Mouse (Mus musculus) mouse embryonic stem cell (cell line): ENCODE data around the gene Pdcd2l.
"Not testable (repeated sequence)": the region's sequence is repeated elsewhere in the genome, so short reads cannot be mapped to it uniquely, and the experiment has no call there.

Experiments
- in situ Hi-C, 2 experiments: fragments of 300-500 bp; cut with MboI; formaldehyde crosslinking; loops; 1 replicate in 1 of 2; 3 replicates in 1 of 2; pipeline ENCODE4 v1.14.3; 2019 to 2020; ENCODE audit warnings: low sequenced_read_pairs in 2 of 2, low pct_unique_long_range_greater_than_20kb in 1 of 2, mixed read lengths in 1 of 2; ENCODE audit not compliant: unreplicated experiment in 1 of 2

Pdcd2l gene

DNA sequence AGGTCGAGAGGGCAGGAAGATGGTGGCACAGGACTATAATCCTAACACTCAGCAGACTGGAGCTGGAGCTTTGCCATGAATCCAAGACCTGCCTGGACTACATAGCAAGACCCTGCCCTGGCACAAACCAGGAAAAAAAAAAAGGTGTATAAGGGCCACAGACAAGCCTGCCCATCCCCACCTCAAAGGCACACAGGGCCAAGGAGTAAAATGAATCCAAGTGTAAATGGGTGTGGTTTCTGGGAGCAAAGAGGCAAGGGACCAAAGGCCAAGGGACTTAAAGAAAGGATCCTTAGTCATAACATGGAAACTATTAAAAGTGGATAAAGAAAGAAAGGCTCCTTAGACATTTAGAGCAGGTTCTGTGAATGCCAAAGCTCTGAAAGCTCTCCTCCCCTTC is 22.0 kb upstream of the Pdcd2l start:
- in situ Hi-C loops: no loop called here

DNA sequence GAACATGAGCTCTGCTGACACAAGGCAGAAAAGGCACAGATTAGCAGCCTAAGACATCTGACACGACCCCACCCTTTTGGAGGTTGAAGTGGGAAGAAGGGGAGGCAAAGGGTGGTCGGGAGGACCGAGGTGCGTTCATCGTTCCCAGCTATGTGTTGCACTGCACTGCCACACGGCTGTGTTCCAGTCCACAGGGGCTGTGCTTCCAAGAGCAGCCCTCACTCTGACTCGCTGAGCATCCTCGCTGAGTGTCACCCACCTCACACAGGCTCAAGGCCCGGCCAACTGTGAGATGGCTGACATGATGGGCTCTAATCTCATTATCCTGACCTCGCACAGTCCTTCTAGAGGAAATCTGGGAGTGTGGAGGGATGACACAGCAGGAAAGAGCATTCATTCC is 20.0 kb upstream of the Pdcd2l start:
- in situ Hi-C loops: no loop called here

DNA sequence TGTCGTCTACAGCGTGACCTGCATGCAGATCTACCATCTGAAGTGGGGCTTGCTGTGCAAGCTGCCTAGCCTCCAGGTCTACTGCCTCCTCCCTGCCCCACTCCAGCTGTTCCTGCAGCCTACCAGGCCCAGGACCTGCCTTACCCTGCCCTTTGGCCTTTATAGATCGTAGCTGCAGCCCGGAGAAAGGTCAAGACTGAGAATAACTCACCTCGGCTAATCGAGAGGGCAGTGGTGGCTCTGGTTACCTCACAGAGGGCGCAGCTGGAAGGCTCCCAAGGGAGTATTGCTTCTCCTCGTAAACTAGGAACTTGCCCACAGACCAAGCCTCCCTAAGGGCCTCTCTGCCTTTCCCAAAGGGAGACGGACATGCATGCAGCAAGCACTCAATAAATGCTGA is 19.0 kb upstream of the Pdcd2l start:
- in situ Hi-C loops: no loop called here

DNA sequence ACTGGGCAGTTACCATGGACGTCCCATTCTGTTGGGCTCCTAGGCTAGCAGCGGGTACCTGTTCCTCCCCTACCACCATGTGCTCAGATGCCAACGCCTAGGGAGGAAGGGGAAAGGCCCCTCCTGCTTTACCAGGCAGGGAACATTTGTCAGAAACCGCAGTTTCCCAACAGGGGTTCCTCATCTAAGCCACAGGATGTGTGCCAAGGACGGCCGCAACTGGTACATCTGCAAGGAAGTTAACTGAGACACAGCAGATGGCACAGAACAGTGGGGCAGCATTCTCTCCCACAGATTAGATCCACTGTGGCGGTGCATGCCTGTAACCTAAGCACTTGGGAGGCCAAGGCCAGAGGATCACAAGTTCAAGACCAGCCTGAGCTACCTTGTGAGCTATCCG is 18.2 kb upstream of the Pdcd2l start:
- in situ Hi-C loops: loop anchor here in 1 of 2 experiments (5.0 kb wide), 1 partner anchor 57 kb away; no protein-coding TSS in a partner anchor

DNA sequence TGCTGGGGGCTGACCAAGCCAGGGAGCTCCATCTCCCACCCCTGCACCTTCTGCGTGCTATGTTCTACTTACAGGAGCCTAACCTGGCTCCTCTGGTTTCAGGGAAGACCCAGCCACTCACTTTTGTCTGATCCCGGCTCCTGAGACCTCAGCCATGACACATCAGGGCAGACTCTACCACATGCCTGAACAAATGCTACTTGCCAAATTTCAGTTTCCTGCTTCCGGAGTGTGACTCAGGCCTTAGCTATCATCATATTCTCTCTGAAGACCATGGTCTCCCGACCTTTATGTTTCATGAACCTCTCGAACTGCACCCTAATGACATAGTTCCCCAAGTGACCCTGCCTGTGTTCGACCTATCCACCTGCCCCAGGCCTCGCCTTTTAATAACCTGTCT is 16.8 kb upstream of the Pdcd2l start:
- in situ Hi-C loops: loop anchor here in 1 of 2 experiments (5.0 kb wide), 1 partner anchor 56 kb away; no protein-coding TSS in a partner anchor

DNA sequence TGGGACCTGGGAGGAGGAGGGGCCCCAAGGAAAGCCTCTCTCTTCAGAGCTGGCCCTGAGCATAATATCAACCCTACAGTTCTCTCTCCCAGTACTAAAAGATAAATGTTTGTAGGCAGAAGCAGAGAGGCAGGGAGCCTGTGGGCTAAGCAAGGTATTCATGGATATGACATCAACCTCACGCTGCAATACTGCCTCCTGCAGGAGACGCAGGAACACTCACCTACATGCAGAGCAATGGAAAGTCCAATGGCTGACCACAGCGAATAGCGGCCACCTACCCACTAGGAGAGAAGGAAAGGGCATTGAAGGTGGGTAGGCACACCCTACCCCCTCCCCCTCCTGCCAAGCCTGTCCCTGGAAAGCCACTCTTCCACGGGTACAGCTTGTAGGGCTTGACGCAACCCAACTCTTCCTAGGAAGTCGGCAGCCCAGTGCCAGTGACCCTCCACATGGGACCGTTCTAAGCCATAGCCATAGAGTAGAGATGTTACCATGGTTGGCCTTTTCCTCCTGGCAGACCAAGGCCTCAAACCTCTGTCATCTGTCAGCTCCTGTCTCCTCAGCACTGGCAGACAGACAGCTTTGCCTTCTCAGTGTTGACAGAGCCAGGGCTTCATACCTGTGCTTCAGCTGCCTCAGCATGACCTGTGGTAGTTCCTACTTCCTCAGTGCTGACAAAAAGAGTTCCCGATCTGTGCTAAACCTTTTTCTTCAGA is 11.7 kb upstream of the Pdcd2l start:
- in situ Hi-C loops: no loop called here

DNA sequence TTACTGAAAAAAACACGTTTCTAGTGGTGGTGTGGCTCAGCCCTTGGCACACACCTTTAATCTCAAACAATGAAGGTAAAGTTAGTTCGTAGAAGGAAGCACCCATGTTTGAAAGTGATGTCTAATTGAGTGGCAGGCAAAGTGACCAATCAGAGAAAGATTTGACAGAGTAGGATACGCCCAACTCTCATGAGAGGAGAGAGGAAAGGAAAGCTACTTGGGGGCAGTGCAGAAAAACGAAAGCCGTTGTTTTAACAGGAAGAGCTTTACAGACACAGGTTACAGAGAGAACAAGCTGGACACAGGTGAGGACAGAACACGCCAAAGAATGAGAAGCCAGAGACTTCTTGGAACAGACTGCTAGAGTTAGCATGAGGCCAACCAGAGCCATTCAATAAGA is 9.9 kb upstream of the Pdcd2l start:
- in situ Hi-C loops: no loop called here

DNA sequence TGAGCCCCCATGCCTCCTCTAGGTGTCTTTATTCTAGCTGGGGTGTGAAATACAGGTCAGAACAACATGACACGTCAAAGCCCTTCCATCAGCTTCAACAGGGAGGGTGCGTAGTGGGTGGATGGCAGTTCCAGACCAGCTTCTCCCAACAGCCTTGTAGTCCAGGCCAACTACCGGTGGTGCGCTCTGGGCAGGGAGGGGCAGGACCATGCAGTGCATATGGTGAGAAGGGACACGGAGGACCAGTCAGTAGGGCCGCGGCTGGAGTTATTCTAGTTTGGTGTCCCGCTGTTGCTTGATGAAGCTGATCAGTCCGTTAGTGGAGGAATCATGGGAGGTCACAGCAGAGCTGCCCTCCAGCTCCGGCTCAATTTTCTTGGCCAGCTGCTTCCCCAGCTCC is 5.7 kb upstream of the Pdcd2l start:
- in situ Hi-C loops: not testable (repeated sequence)

DNA sequence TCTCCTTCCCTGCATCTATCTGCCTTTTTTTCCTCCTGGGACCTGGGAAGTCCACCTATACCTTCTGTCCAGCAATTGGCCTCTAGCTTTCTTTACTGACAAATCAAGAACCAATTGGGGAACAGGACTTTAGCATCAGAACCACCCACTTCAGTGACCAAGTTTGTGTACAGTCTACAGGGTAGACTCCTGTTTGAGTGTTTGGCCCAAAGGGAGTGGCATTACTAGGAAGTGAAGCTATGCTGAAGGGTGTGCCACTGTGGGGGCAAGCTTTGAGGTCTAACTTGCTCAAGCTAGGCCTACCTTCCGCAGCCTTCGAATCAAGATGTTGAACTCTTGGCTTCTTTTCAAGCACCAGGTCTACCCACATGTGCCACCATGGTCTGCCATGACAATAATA is 4.4 kb upstream of the Pdcd2l start:
- in situ Hi-C loops: no loop called here

DNA sequence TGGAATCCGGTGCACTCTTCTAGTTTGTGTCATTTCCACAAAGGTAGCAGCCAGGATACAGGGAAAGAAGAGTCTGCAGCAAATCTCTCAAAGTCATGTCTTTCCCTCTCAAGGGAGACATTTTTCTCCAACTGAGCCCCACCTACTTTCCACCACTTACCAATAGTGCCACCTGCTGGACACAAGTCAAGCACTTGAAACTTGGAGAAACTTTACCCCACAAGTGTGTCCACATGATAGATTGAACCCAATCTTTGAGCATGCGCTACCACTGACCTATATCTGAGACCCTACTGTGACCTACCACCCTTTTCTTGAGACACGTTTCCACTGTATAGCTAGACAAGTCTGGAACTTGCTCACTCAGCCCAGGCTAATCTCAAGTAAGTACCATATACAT is 1.9 kb upstream of the Pdcd2l start:
- in situ Hi-C loops: no loop called here

DNA sequence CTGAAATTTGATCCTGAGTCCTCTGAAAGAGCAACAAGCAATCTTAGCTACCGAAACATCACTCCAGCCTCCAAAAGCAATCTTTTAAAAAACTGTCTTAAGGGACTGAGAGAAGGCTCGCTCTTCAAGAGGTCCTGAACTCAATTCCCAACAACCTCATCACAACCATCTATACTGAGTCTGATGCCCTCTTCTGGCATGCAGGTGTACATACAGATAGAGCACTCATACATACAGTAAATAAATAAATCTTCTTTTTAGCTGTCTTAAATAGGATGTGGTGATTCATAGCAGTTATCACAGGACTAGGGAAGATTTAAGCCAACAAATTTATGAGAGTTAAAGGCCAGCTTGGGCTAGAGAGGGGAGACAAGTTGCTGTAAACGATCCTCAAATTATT is 829 bp downstream of the Pdcd2l start:
- in situ Hi-C loops: no loop called here

DNA sequence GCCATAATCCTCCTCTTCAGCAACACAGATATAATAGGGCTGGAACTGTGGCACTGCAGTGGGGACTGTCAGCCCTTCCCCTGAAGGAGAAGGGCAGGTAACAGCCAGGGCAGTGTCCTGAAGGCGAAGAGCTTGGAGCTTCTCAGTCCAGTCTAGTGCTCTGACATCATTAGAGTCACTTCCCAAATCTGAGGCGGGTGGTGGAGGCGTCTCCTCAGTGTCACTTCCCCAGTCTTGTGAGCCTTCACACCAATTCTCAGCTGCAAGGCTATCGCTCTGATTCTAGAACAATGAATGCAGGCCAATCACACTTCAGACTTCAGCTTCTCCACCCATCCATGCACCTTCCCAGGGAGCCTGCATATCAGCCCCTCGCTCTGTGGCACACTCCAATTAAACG is 3.6 kb downstream of the Pdcd2l start:
- in situ Hi-C loops: no loop called here

DNA sequence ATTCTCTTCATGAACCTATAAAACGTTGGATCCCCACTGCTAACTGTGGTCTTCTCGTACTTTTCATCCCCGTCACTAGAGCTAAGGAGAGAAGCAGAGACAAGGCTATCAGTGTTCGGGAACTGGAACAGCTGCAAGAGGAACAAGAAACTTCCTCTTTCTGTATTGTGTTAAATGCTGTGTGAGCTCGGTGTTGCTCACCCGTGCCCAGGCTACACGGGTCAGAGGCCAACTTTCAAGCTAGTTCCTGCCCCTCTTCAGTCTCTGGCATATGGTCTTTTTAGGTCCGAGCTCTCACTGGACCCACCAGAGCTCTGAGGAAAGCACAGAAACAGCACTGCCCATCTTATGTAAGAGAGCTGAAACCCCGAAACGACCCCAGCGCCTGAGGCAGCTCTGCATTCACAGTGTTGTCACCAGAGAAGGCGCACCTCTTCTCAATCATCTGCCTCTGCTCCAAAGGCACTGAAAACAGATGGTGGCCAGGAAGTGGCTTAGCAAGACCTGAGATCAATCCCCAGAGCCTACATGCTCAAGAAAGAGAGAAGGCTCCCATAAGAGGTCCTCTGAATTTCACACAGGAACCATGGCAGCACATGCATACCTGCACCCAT is 7.0 kb downstream of the Pdcd2l start:
- in situ Hi-C loops: no loop called here

DNA sequence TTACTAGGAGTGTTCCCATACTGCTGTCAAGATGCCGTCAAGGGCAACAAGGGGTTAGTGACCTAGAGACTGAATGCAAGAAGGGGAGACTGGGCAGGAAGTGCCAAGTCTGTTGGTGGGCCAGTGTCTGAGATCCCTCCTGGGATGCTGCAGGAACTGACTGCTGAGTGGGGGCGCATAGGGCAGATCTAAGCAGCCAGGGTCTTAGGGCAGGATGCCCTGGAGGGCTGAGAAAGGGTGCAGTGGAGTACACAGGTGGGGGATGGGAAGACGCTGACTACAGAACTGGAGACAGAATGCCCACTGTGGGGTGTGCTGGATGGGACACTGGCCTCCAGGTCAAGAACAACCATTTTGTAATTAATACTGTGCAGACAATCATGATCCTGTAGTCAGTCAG is 12.7 kb downstream of the Pdcd2l start:
- in situ Hi-C loops: no loop called here

DNA sequence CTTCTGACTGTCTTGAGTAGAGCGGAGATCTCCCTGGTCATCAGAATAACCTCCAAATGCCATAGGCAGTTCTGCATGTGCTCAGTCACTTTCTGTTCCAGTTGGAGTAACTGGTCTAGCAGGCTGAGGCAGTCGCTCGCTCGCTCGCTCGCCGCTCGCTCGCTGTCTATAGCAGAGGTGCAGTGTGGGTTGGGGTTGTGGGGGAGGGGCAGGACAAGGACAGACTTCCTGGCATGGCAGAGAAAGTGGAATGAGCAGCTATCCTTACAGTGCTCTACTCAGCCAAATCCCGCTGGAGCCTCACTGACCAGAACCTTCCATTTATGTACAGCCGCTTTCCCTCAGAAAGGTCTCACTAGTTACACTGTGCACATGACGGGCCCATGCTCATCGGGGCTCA is 13.1 kb downstream of the Pdcd2l start:
- in situ Hi-C loops: no loop called here

DNA sequence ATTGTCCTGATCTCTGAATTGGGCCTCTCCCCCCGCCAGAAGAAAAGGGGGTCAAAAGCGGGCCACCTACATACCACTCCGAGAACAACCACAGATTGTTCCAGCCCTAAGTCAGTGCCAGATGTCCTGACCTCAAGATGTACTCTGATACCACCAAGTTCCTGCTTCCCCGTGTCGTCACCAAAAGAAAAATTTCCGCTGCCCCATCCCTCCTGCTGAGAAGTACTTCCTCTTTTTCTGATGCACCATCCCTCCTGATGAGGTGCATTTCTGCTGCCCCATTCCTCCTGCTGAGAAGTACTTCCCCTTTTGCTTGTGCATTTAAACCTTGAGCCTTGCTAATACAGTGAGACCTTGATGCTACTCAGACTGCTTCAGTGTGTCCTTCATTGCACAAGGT is 20.2 kb downstream of the Pdcd2l start:
- in situ Hi-C loops: not testable (repeated sequence)

DNA sequence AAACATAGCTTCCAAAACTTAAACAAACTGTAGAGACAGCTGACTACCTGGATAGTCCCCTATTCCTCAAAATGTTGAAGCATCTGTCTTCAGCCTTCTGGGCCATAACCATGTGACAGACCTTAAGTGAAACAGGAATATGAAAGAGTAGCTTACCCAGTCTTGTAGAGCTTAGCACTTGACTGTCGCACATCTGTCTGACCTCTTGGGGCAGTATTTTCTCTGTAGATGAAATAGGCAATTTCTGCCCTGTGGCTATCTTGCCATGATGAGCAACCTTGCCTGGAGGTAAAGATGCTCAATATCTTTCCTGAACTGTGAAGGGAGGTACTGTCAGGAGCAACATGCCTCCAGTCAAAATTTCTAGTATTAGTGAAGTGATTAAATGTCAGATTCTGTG is 24.2 kb downstream of the Pdcd2l start:
- in situ Hi-C loops: no loop called here

DNA sequence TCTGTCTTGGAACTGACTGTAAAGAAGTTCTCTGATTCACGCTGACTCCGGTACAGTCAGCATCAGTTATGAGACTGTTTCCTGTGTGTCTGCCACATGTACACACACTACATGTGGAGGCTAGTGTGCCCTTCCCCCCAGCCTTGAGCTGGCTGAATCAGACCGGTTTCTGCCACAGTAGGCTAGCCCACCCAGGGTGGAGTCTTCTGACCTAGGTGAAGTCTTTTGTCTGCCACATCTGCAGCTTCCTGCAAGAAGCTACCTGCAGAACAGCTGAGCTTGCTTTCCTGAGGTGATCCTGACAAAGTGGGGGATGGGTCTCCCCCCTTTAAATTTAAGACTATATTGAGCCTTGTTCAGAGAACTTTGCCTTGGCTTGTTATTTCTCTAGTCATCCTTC is 27.0 kb downstream of the Pdcd2l start, which contains the start of gene Uba2:
Gene Uba2, minus strand, starts transcription at position 146 of the 400 bp plus-strand sequence.
- in situ Hi-C loops: no loop called here

DNA sequence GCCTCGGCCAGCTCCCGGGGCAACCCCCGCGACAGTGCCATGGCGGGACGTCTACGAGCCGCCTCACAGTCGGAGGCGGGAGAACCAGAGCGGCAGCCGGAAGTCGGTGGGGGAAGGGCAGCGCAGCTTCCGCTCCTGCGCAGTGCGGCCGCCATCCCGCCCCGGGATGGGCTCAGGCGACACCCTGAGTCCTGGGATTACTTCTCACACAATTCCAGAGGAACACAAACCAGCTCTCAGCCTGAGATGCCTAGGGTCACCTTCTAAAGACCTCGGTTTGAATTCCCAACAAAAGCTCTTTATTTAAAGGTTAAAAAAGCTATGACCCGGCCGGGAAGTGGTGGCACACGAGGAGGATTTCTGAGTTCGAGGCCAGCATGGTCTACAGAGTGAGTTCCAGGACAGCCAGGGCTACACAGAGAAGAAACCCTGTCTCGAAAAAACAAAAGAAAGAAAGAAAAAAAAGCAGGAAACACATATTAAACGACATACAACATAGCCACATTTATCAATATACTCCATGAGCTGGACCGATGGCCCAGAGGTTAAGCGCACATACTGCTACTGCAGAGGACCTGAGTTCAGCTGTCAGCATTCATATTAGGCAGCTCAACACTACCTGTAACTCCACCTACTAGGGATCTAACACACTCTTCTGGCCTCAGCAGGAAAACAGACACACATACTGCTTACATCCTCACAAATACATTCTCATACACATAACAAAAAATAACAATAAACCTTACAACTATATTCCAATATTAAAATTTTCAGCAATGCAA is 27.8 kb downstream of the Pdcd2l start:
- in situ Hi-C loops: no loop called here
